7 mouse cellular contexts compared by ENCODE assay signal in the genomic region with DNA sequence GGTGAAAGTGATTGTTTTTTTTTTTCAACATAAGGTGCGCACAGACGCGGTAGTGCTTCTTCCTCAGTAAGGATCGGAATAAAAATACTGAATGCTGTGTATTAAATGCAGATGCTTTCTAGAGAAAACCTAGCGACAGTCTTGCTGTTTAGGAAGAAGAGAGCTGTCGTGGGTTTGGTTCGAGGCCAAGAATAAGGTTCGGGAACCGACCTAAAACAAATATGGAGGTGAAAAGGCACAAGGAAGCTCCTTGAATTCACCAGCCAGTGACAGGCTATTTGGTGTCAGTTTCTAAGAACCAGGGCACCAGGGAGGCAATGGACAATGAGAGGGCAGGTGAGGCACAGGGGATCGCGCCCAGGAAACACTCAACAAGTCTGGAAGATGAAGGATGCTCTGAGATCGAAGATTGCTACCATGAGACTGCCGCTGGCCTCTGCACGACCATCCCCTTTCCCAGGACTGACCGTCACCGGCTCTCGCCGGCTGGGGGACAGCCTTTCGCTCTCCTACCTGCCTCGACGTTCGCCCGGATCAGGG. TPM values are rescaled to one million over a fixed set of nuclear protein-coding genes. Genes with fewer than 3 reads are reported as not detected.
DNase-seq lines count a peak whose midpoint lies in the region; ATAC-seq and TF ChIP-seq lines count a peak whose summit lies in the region.

No protein-coding gene starts in this region.

- peak overlapping the region; percentile 95 for H3K27ac ChIP-seq in neural tube, embryonic 11.5 days (ENCODE audit: low read depth, low read length)
- peak overlapping the region; percentile 94 for H3K27ac ChIP-seq in embryonic facial prominence, embryonic 13.5 days
- H3K27ac ChIP-seq in hindbrain, postnatal 0 days: peak overlapping the region; percentile 96
- peak overlapping the region; percentile 93 for H3K27ac ChIP-seq in midbrain, embryonic 11.5 days (ENCODE audit: low read depth, low read length)

- TF ChIP-seq CTCF in hindbrain, postnatal 0 days (IDR thresholded peaks at IDR 0.05; ENCODE audit: low read depth): no peak

- DNase-seq in neural tube, embryonic 11.5 days (ENCODE audit: low spot score): no peak
- DNase-seq in neural tube, embryonic 10.5 days (ENCODE audit: extremely low spot score, low spot score): no peak
- DNase-seq in hindbrain, postnatal 0 days (ENCODE audit: low spot score): peak; percentile 40
- DNase-seq in midbrain, embryonic 11.5 days (ENCODE audit: low spot score, missing footprints): peak; percentile 94
- no peak for DNase-seq in right cerebral cortex, adult 2 months (ENCODE audit: low spot score in 2 of 2)
- no peak for DNase-seq in layer of hippocampus, adult 11-12 months (ENCODE audit: low spot score)

- H3K4me1 ChIP-seq in neural tube, embryonic 11.5 days (ENCODE audit: control insufficient read depth, insufficient read depth, low read length): peaks cover 13% of the 10 kb centered on the region
- H3K4me1 ChIP-seq in embryonic facial prominence, embryonic 13.5 days: peaks cover 23% of the 10 kb centered on the region
- peaks cover 10% of the 10 kb centered on the region; the same call in 1 of the 2 replicates for H3K4me1 ChIP-seq in hindbrain, postnatal 0 days (ENCODE audit: insufficient read depth, low read length)
- peaks cover 10% of the 10 kb centered on the region for H3K4me1 ChIP-seq in midbrain, embryonic 11.5 days (ENCODE audit: control insufficient read depth, insufficient read depth, low read length)

- peak overlapping the region; percentile 98 for H3K9ac ChIP-seq in neural tube, embryonic 11.5 days (ENCODE audit: low read length)
- peak overlapping the region; percentile 96 for H3K9ac ChIP-seq in embryonic facial prominence, embryonic 13.5 days
- H3K9ac ChIP-seq in hindbrain, postnatal 0 days (replicated peaks; ENCODE audit: low read length): peak overlapping the region; percentile 99
- H3K9ac ChIP-seq in midbrain, embryonic 11.5 days (ENCODE audit: low read length): peak overlapping the region; percentile 98

- peak; percentile 51; the same call in 1 of the 2 replicates for ATAC-seq in neural tube, embryonic 11.5 days (ENCODE audit: insufficient read depth, low FRiP score, low TSS enrichment)
- ATAC-seq in embryonic facial prominence, embryonic 13.5 days (ENCODE audit: insufficient number of reproducible peaks, insufficient read depth, low FRiP score, low TSS enrichment, low read depth): peak; percentile 65; the same call in 1 of the 2 replicates
- ATAC-seq in hindbrain, postnatal 0 days: peak; percentile 32
- ATAC-seq in midbrain, embryonic 11.5 days (ENCODE audit: low FRiP score): no peak

- H3K36me3 ChIP-seq in neural tube, embryonic 11.5 days (ENCODE audit: control insufficient read depth, insufficient read depth, low read length): no peaks in the 10 kb centered on the region
- no peaks in the 10 kb centered on the region for H3K36me3 ChIP-seq in embryonic facial prominence, embryonic 13.5 days
- no peaks in the 10 kb centered on the region for H3K36me3 ChIP-seq in hindbrain, postnatal 0 days (ENCODE audit: insufficient read depth, low read length)
- no peaks in the 10 kb centered on the region for H3K36me3 ChIP-seq in midbrain, embryonic 11.5 days (ENCODE audit: control insufficient read depth, insufficient read depth, low read length)

- peak overlapping the region; percentile 80 for H3K4me2 ChIP-seq in neural tube, embryonic 11.5 days (ENCODE audit: low read depth)
- peak overlapping the region; percentile 80 for H3K4me2 ChIP-seq in embryonic facial prominence, embryonic 13.5 days
- H3K4me2 ChIP-seq in hindbrain, postnatal 0 days (ENCODE audit: low read depth, low read length): peak overlapping the region; percentile 77
- H3K4me2 ChIP-seq in midbrain, embryonic 11.5 days: peak overlapping the region; percentile 85

- peak overlapping the region; percentile 70 for H3K4me3 ChIP-seq in neural tube, embryonic 11.5 days (ENCODE audit: low read depth, low read length)
- peak overlapping the region; percentile 88 for H3K4me3 ChIP-seq in embryonic facial prominence, embryonic 13.5 days
- H3K4me3 ChIP-seq in hindbrain, postnatal 0 days (ENCODE audit: low read length): peak overlapping the region; percentile 95
- H3K4me3 ChIP-seq in midbrain, embryonic 11.5 days (ENCODE audit: low read depth, low read length): peak overlapping the region; percentile 89

- WGBS in neural tube, embryonic 11.5 days: 7% methylated on average over 23 of the region's 23 CpGs
- WGBS in embryonic facial prominence, embryonic 13.5 days: 3% methylated on average over 23 of the region's 23 CpGs
- WGBS in hindbrain, postnatal 0 days: 3% methylated on average over 23 of the region's 23 CpGs
- WGBS in midbrain, embryonic 11.5 days: 8% methylated on average over 23 of the region's 23 CpGs

- no peaks in the 10 kb centered on the region for H3K27me3 ChIP-seq in neural tube, embryonic 11.5 days (ENCODE audit: control insufficient read depth, insufficient read depth, low read length)
- 0 out of 2 replicates have a peak, but pooled peaks cover 5% of the 10 kb centered on the region for H3K27me3 ChIP-seq in embryonic facial prominence, embryonic 13.5 days
- no peaks in the 10 kb centered on the region for H3K27me3 ChIP-seq in hindbrain, postnatal 0 days (ENCODE audit: insufficient read depth, low read length)
- H3K27me3 ChIP-seq in midbrain, embryonic 11.5 days (ENCODE audit: control insufficient read depth, insufficient read depth, low read length): no peaks in the 10 kb centered on the region

- no peaks in the 10 kb centered on the region for H3K9me3 ChIP-seq in neural tube, embryonic 11.5 days (ENCODE audit: control insufficient read depth, low read length)
- H3K9me3 ChIP-seq in embryonic facial prominence, embryonic 13.5 days: no peaks in the 10 kb centered on the region
- H3K9me3 ChIP-seq in hindbrain, postnatal 0 days (ENCODE audit: low read length): no peaks in the 10 kb centered on the region
- H3K9me3 ChIP-seq in midbrain, embryonic 11.5 days (ENCODE audit: control insufficient read depth, low read length): no peaks in the 10 kb centered on the region

RNA-seq across cellular contexts. Expression of a gene that starts 1.1 kb away (rescaled TPM):
- polyA plus RNA-seq in neural tube, embryonic 11.5 days (2014; fragmentation: Nextera tagmentation; extraction: Ambion mirVana): 37.5 and 40.3 TPM in 2 replicates
- 22.2 and 24.0 TPM in 2 replicates for polyA plus RNA-seq in embryonic facial prominence, embryonic 13.5 days (2015; fragmentation: Nextera tagmentation; extraction: Ambion mirVana)
- total RNA-seq in hindbrain, postnatal 0 days (2014; rRNA removed): 85.2 and 91.3 TPM in 2 replicates
- polyA plus RNA-seq in hindbrain, postnatal 0 days (2015; fragmentation: Nextera tagmentation; extraction: Ambion mirVana): 51.5 and 53.4 TPM in 2 replicates
- 40.2 and 42.0 TPM in 2 replicates for polyA plus RNA-seq in midbrain, embryonic 11.5 days (2014; fragmentation: Nextera tagmentation; extraction: Ambion mirVana)

RNA-seq across cellular contexts. Expression of a gene that starts 59.0 kb away (rescaled TPM):
- 3.3 and 4.6 TPM in 2 replicates for polyA plus RNA-seq in neural tube, embryonic 11.5 days (2014; fragmentation: Nextera tagmentation; extraction: Ambion mirVana)
- polyA plus RNA-seq in embryonic facial prominence, embryonic 13.5 days (2015; fragmentation: Nextera tagmentation; extraction: Ambion mirVana): 2.0 and 2.2 TPM in 2 replicates
- total RNA-seq in hindbrain, postnatal 0 days (2014; rRNA removed): 0.04 and 0.47 TPM in 2 replicates
- 0.04 TPM in 1 of 2 replicates, not detected in the other for polyA plus RNA-seq in hindbrain, postnatal 0 days (2015; fragmentation: Nextera tagmentation; extraction: Ambion mirVana)
- 0.32 and 0.44 TPM in 2 replicates for polyA plus RNA-seq in midbrain, embryonic 11.5 days (2014; fragmentation: Nextera tagmentation; extraction: Ambion mirVana)

Comparison
In these comparisons a context has a peak if more than half of its experiments do, and no peak if none do; other contexts are left out.
1. DNase-seq: peak in hindbrain, postnatal 0 days (single experiment) and midbrain, embryonic 11.5 days (single experiment); none in neural tube, embryonic 11.5 days (single experiment), neural tube, embryonic 10.5 days (single experiment), right cerebral cortex, adult 2 months (0 of 2) and layer of hippocampus, adult 11-12 months (single experiment).
2. Peak in every context shown above with its lines, with median percentiles within 50 percentile points of each other: H3K27ac ChIP-seq, H3K4me2 ChIP-seq, H3K4me3 ChIP-seq and H3K9ac ChIP-seq.